Mouse (Mus musculus) megakaryocyte progenitor cell, adult 5-6 weeks (primary cell): ENCODE data around the gene Immp2l. TPM values are rescaled to one million over a fixed set of nuclear protein-coding genes. Genes with fewer than 3 reads are reported as not detected.

Experiments
- ATAC-seq: replicated peaks from 2 replicates; pipeline ENCODE4 v1.8.0; 2016; ENCODE audit warnings: mild to moderate bottlenecking, moderate TSS enrichment, inconsistent platforms; ENCODE audit not compliant: poor library complexity
- total RNA-seq, 2 experiments: library from RNA; stranded (forward) in 1 of 2; stranded (reverse) in 1 of 2; fragments of 157-497, 149-512 nt in 1 of 2; fragments of 200-1000 nt in 1 of 2; gene quantifications; 2 replicates each; pipeline versions ENCODE4 v1.2.3 to v1.2.4; 2015 to 2017

Gene Immp2l
- total RNA-seq, 2 experiments from 2014 or later, result 5.7 to 9.1 TPM

DNA sequence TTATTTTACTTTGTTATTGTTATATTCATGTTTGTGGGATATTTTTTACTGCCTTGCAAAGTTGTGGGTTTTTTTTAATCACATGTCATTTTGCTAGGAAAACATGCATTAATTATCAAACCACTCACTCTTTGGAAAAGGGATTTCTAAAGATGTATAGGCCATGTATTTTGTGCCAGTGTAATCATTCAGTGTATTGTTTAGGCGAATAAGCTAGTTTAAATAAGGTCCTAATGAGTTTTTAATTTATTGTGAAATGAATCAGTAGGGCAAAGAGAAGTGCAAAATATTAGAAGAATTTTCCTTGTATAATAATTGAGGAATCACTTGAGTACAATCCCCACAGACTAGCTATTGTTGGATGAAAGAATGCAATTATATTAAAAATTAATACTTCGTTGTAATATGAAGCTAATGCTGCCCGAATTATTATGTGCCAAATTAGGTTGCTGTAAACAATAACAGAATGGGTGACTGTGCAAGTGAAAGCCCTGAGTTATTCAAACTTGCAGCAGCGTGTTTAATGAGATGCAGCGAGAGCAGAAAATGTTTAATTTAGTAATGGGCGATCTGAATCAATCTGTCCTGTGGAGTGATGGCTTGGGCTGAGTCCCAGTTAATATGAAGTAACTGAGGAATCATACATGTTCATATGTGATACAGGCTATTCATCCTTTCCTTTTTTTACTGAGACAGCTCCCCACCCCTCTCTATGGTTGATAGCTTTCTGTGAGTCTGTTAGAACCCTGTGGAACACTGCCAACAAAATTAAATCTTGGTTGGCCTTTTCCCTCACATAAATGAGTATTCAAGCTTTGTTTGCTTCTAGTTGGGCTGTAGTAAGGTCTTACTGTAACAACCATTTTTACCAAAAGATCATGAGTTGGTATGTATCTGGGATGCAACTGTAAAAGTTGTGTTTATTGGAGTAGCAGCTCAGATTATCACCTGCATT lies 285.1 kb downstream of the Immp2l start:
- no peak for ATAC-seq

- ATAC-seq, result peak; percentile 79
These were observed 289.5 kb downstream of the Immp2l start for GRCm38 (mm10) chr12:41313391-41313790.

DNA sequence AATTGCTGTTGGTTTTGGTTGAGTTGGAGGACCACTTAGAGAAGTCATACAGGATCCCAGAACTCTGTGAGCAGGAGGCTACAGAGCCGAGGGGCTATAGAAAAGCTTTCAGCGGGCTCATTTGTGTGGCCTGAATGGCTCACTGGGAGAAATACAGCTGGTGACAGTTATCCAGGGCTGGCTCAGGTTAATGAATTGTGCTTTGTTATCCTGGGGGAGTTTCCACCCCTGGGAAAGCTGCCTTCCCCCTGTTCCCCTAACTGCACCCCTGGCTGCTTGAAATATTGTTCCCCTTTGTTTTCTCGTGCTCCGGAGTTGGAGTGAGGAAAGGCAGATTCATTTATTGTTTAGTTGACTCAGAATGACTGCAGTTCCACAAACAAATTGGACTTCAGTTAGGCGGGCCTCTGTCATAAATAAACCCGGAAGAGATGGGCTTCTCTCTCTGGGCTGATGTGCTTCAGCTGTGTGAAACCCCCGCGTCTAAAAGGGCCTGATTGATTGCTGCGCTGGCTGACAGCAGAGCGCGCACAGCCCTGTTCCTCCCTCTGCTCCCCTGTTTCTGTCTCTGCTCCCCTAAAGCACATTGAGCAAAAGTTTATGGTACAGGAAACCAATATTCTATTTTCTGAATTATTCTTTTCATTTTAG lies 291.0 kb downstream of the Immp2l start:
- ATAC-seq, result no peak

- ATAC-seq, result no peak
These were observed 292.0 kb downstream of the Immp2l start for GRCm38 (mm10) chr12:41315871-41316270.

DNA sequence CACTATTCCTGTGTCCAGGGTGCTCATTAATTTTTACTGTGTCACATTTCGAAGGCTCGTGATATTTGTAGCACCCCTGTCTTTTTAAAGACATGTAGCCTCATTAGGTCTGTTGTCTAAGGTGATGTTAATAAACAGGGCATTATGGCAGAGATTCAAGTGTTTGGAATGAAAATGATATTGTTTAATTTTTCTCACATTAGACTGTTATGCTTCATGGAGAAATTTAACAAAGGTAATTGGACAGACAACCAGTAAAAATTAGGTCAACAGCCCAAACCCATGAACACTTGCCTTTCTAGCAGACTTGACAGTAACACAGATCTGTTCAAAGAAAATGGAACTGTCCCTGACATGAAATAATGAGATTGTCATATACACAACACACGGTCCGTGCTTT lies 292.5 kb downstream of the Immp2l start:
- no peak for ATAC-seq

DNA sequence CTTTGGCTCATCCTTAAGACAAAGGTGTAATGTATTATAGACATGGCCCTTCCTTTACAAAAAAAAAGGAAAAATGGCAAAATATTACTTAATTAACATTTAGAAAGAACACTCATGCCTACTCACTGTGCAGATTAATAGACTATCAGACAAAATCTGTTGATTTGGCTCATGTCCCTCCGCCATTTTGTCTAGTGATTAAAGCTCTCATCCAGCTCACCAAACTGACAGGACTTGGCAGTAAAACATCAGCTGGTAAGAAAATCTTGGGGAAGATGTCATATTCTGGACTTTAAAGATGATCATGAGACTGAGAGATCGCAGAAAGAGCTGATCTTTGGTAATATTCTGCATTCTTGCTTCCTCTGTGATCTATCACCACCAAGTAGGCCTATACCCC lies 293.5 kb downstream of the Immp2l start:
- no peak for ATAC-seq

- no peak for ATAC-seq
These were observed 298.1 kb downstream of the Immp2l start for GRCm38 (mm10) chr12:41322018-41322417.

- no peak for ATAC-seq
These were observed 300.5 kb downstream of the Immp2l start for GRCm38 (mm10) chr12:41324418-41324817.

DNA sequence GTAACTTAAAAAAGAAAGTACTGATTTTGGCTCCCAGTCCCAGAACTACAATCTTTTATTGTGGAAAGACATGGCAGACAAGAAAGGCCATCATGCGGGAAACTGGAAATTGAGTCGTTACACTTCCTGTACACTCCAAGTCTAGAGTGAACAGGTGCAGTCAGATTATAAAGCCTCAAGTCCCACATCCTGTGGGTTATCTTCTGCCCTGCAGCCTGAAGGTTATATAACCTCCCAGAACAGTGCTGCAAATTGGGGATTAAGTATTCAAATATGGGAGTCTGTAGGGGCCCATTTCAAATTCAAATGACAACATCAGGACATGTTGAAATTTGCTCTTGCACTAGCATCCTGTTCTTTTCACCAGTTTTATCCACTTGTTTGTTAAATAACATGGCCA lies 301.9 kb downstream of the Immp2l start:
- peak; percentile 93 for ATAC-seq

GRCm38 (mm10) chr12:41330988-41331671 lies 307.2 kb downstream of the Immp2l start:
- no peak for ATAC-seq

- no peak for ATAC-seq
These were observed 321.7 kb downstream of the Immp2l start for GRCm38 (mm10) chr12:41345621-41346020.

- no peak for ATAC-seq
These were observed 323.6 kb downstream of the Immp2l start for GRCm38 (mm10) chr12:41347494-41347893.

DNA sequence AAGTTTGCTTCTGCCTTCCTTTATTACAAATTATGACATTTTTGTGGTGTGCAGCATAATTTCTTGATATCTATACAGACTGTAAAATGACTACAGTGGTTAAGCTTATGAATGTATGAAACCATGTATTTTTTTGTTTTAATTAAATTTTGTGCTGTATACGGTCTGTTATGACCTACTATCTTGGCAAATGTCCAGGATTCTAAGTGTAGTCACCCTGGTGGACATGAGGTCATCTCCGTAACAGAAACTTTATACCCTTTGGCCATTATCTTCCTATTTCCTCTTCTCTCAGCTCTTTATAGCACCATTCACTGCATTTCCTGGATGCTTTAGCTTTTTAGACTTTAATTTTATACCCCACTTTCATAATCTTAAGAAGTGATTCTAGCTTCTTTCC lies 325.5 kb downstream of the Immp2l start:
- ATAC-seq, result peak; percentile 17

GRCm38 (mm10) chr12:41349814-41350213 lies 325.9 kb downstream of the Immp2l start:
- ATAC-seq, result peak; percentile 80

GRCm38 (mm10) chr12:41351275-41351674 lies 327.4 kb downstream of the Immp2l start:
- no peak for ATAC-seq

GRCm38 (mm10) chr12:41354857-41355256 lies 331.0 kb downstream of the Immp2l start:
- ATAC-seq, result no peak

- ATAC-seq, result no peak
These were observed 332.1 kb downstream of the Immp2l start for GRCm38 (mm10) chr12:41356040-41356439.

GRCm38 (mm10) chr12:41386685-41387084 lies 362.8 kb downstream of the Immp2l start:
- no peak for ATAC-seq

DNA sequence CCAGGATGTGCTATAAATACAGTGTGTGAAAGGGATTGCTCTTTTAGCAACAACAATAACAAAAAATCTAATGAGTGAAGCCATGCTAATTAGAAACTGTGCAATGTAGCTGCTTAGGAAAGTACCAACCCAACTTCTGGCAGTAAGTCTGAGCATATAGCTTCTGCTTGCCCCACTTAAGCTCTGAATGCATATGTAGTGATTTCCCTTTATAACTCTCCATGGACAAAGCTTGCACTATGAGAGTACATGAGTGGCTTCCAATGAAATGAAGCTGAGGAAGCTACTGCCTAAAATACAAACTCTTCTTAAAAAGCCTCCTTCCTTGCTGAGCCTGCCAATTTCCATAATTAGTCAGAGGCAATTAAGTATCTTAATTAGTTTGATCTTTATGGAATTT lies 370.3 kb downstream of the Immp2l start:
- ATAC-seq, result no peak

- no peak for ATAC-seq
These were observed 377.2 kb downstream of the Immp2l start for GRCm38 (mm10) chr12:41401136-41401535.

- ATAC-seq, result no peak
These were observed 378.0 kb downstream of the Immp2l start for GRCm38 (mm10) chr12:41401923-41402322.

GRCm38 (mm10) chr12:41409431-41409830 lies 385.5 kb downstream of the Immp2l start:
- no peak for ATAC-seq
